15 mouse cellular contexts compared by ENCODE assay signal in the genomic region with DNA sequence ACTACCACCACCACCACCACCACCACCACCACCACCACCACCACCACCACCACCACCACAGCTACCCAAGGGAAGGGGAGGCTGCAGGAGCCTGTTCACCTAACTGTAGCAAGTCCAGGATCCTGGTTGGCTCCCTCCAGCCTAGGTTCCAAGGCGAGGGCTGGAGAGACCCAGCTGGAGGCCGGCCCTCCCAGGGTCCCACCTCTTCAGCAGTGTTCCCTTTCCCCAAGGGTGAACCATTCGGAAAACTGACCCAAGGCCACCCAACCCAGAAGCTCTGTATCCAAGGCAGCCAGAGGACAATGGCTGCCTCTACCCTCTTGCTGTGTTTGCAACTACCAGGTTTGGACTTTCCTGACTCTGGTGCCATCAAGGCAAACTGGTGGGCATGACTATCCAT. TPM values are rescaled to one million over a fixed set of nuclear protein-coding genes. Genes with fewer than 3 reads are reported as not detected.
"Had no signal": no experiment of that assay in that cellular context is flagged by ENCODE, and none has a peak within 500 bp of the region (broad histone marks: within the 10 kb centered on the region; RNA-seq: fewer than 3 reads in every experiment).

No protein-coding gene starts in this region.

- H3K9ac ChIP-seq: limb, embryonic 12.5 days; limb, embryonic 15.5 days had no signal

- H3K4me3 ChIP-seq: intestine, embryonic 15.5 days; left cerebral cortex, adult 2 months; limb, embryonic 12.5 days; limb, embryonic 15.5 days had no signal

- H3K4me2 ChIP-seq: limb, embryonic 12.5 days; limb, embryonic 15.5 days; midbrain, embryonic 11.5 days had no signal

- DNase-seq: layer of hippocampus, postnatal 36 days; left cerebral cortex, postnatal 4 days; lung, adult 2 months; lung, postnatal 14 days; lung, postnatal 4 days; midbrain, embryonic 14.5 days; thymus, adult 18-20 months had no signal

- H3K27ac ChIP-seq: intestine, embryonic 15.5 days; left cerebral cortex, adult 2 months; limb, embryonic 12.5 days; limb, embryonic 15.5 days had no signal

- H3K4me1 ChIP-seq: limb, embryonic 12.5 days; limb, embryonic 15.5 days had no signal

- H3K27me3 ChIP-seq: intestine, embryonic 15.5 days; limb, embryonic 12.5 days; limb, embryonic 15.5 days had no signal

- H3K9me3 ChIP-seq: intestine, embryonic 15.5 days; limb, embryonic 12.5 days; limb, embryonic 15.5 days had no signal

RNA-seq across cellular contexts. Expression of a gene that starts 0.6 kb away (rescaled TPM):
- total RNA-seq: left cerebral cortex, postnatal 10 days; megakaryocyte-erythroid progenitor cell, adult 5-6 weeks; midbrain, postnatal 0 days had no signal
- polyA plus RNA-seq: midbrain, embryonic 11.5 days; midbrain, embryonic 14.5 days; midbrain, postnatal 0 days had no signal
